Mouse (Mus musculus) heart, embryonic 15.5 days (tissue): ENCODE results near the gene Zbtb2. TPM values are rescaled to one million over a fixed set of nuclear protein-coding genes. Genes with fewer than 3 reads are reported as not detected.

Source experiments
- ATAC-seq: fragments of 200-750 bp; cut with Nextera tagmentation; replicated peaks from 2 replicates; pipeline ENCODE4 v1.8.0; 2017; ENCODE audit warnings: low read depth, moderate TSS enrichment; ENCODE audit not compliant: insufficient number of reproducible peaks, insufficient read depth, low FRiP score
- H3K27ac ChIP-seq: fragments of 300-500 bp; sonication (generic); 2 replicates; pipeline ENCODE4 v1.5.1; 2015; ENCODE audit warnings: mild to moderate bottlenecking, inconsistent platforms
- H3K27me3 ChIP-seq: fragments of 300-500 bp; sonication (generic); 2 replicates; pipeline ENCODE4 v1.6.1; 2015; ENCODE audit warnings: inconsistent platforms
- H3K36me3 ChIP-seq: fragments of 300-500 bp; sonication (generic); 2 replicates; pipeline ENCODE4 v1.6.1; 2015; ENCODE audit warnings: mild to moderate bottlenecking, inconsistent platforms
- H3K4me1 ChIP-seq: fragments of 300-500 bp; sonication (generic); replicated peaks from 2 replicates; pipeline ENCODE4 v1.6.1; 2015; ENCODE audit warnings: inconsistent platforms
- H3K4me2 ChIP-seq: fragments of 300-500 bp; sonication (generic); 2 replicates; pipeline ENCODE4 v1.6.1; 2015; ENCODE audit warnings: inconsistent platforms, mild to moderate bottlenecking, moderate library complexity
- H3K4me3 ChIP-seq: fragments of 300-500 bp; sonication (generic); 2 replicates; pipeline ENCODE4 v1.5.1; 2015; ENCODE audit warnings: mild to moderate bottlenecking, inconsistent platforms
- H3K9ac ChIP-seq: fragments of 300-500 bp; sonication (generic); 2 replicates; pipeline ENCODE4 v1.6.1; 2015; ENCODE audit warnings: mild to moderate bottlenecking, inconsistent platforms
- H3K9me3 ChIP-seq: fragments of 300-500 bp; sonication (generic); replicated peaks from 2 replicates; pipeline ENCODE4 v1.6.1; 2016; ENCODE audit warnings: inconsistent platforms
- WGBS: fragments of 180-500 bp; shearing (Covaris S2); methylation state at CpG from one replicate; pipeline ENCODE4 v1.1.7; 2015; ENCODE audit warnings: mixed read lengths; 5-methylcytosine and 5-hydroxymethylcytosine counted together
- polyA plus RNA-seq: library from polyadenylated mRNA; unstranded; fragments of >200 nt; fragmentation: Nextera tagmentation; extraction: Ambion mirVana; gene quantifications from 2 replicates; pipeline ENCODE4 v1.2.1, GENCODE M21; 2015

The Zbtb2 gene
- polyA plus RNA-seq, 1 experiment from 2014 or later, result 7.8 TPM

- Histone ChIP-seq H3K36me3 (peaks cover 34% of the 10 kb centered on the region), H3K9me3 (no peaks in the 10 kb centered on the region), H3K27me3 (no peaks in the 10 kb centered on the region), H3K4me3 (no peak overlapping the region), H3K9ac (no peak overlapping the region), H3K27ac (no peak overlapping the region), H3K4me1 (no peaks in the 10 kb centered on the region), H3K4me2 (no peak overlapping the region)
- 70% methylated on average over 19 of the region's 19 CpGs for WGBS
- no peak for ATAC-seq
Observed at GRCm38 (mm10) chr10:4355882-4356451, 31.9 kb downstream of the Zbtb2 start.

GRCm38 (mm10) chr10:4354371-4355260 is 33.3 kb downstream of the Zbtb2 start:
- no peaks in the 10 kb centered on the region for H3K4me1 ChIP-seq
- peaks cover 27% of the 10 kb centered on the region for H3K36me3 ChIP-seq
- no peak overlapping the region for H3K27ac ChIP-seq
- H3K4me3 ChIP-seq, result no peak overlapping the region
- H3K4me2 ChIP-seq, result no peak overlapping the region
- 85% methylated on average over 38 of the region's 38 CpGs for WGBS
- H3K9me3 ChIP-seq, result no peaks in the 10 kb centered on the region
- H3K27me3 ChIP-seq, result no peaks in the 10 kb centered on the region
- no peak overlapping the region for H3K9ac ChIP-seq
- ATAC-seq, result no peak

- Histone ChIP-seq H3K9ac (no peak overlapping the region), H3K27ac (no peak overlapping the region), H3K9me3 (no peaks in the 10 kb centered on the region), H3K36me3 (no peaks in the 10 kb centered on the region), H3K4me1 (peaks cover 15% of the 10 kb centered on the region), H3K4me2 (no peak overlapping the region), H3K4me3 (no peak overlapping the region), H3K27me3 (no peaks in the 10 kb centered on the region)
- WGBS, result 93% methylated on average over 14 of the region's 14 CpGs
- no peak for ATAC-seq
Observed at GRCm38 (mm10) chr10:4347591-4347990, 40.3 kb downstream of the Zbtb2 start.

GRCm38 (mm10) chr10:4347136-4347492 is 40.8 kb downstream of the Zbtb2 start:
- ATAC-seq, result peak; percentile 63
- peak overlapping the region; percentile 66 for H3K9ac ChIP-seq

GRCm38 (mm10) chr10:4346489-4347135 is 41.3 kb downstream of the Zbtb2 start:
- ATAC-seq, result peak; percentile 81
- Histone ChIP-seq H3K4me3 (peak overlapping the region; percentile 50), H3K36me3 (no peaks in the 10 kb centered on the region), H3K9me3 (no peaks in the 10 kb centered on the region), H3K27me3 (no peaks in the 10 kb centered on the region), H3K27ac (no peak overlapping the region), H3K9ac (peak overlapping the region; percentile 66), H3K4me1 (peaks cover 15% of the 10 kb centered on the region), H3K4me2 (peak overlapping the region; percentile 80)
- WGBS, result 7% methylated on average over 28 of the region's 28 CpGs

More at GRCm38 (mm10) chr10:4347136-4347492, 40.8 kb downstream of the Zbtb2 start:
- 66% methylated on average over 4 of the region's 4 CpGs for WGBS
- peaks cover 15% of the 10 kb centered on the region for H3K4me1 ChIP-seq
- H3K27me3 ChIP-seq, result no peaks in the 10 kb centered on the region
- H3K4me3 ChIP-seq, result peak overlapping the region; percentile 50
- H3K27ac ChIP-seq, result no peak overlapping the region
- peak overlapping the region; percentile 80 for H3K4me2 ChIP-seq
- no peaks in the 10 kb centered on the region for H3K36me3 ChIP-seq
- no peaks in the 10 kb centered on the region for H3K9me3 ChIP-seq

GRCm38 (mm10) chr10:4341430-4341829 is 46.5 kb downstream of the Zbtb2 start:
- Histone ChIP-seq H3K27me3 (no peaks in the 10 kb centered on the region), H3K4me1 (peaks cover 24% of the 10 kb centered on the region), H3K36me3 (no peaks in the 10 kb centered on the region), H3K9me3 (no peaks in the 10 kb centered on the region), H3K27ac (peak overlapping the region; percentile 24; the same call in 1 of the 2 replicates), H3K9ac (no peak overlapping the region), H3K4me3 (no peak overlapping the region), H3K4me2 (no peak overlapping the region)
- ATAC-seq, result 0 out of 2 replicates have a peak, but pooled peaks have one; percentile 51
- 15% methylated on average over 2 of the region's 2 CpGs for WGBS

GRCm38 (mm10) chr10:4338863-4339461 is 48.9 kb downstream of the Zbtb2 start:
- no peak for ATAC-seq
- 31% methylated on average over 15 of the region's 15 CpGs for WGBS
- H3K9me3 ChIP-seq, result no peaks in the 10 kb centered on the region
- H3K9ac ChIP-seq, result 0 out of 2 replicates have a peak overlapping the region, but pooled peaks have one; percentile 29
- peak overlapping the region; percentile 63 for H3K4me2 ChIP-seq
- peak overlapping the region; percentile 73 for H3K27ac ChIP-seq
- no peaks in the 10 kb centered on the region for H3K36me3 ChIP-seq
- peaks cover 26% of the 10 kb centered on the region for H3K4me1 ChIP-seq
- no peaks in the 10 kb centered on the region for H3K27me3 ChIP-seq
- peak overlapping the region; percentile 36 for H3K4me3 ChIP-seq

GRCm38 (mm10) chr10:4334039-4334683 is 53.7 kb downstream of the Zbtb2 start:
- Histone ChIP-seq H3K4me1 (peaks cover 24% of the 10 kb centered on the region), H3K4me2 (peak overlapping the region; percentile 68), H3K9ac (peak overlapping the region; percentile 53), H3K9me3 (no peaks in the 10 kb centered on the region), H3K27me3 (no peaks in the 10 kb centered on the region), H3K27ac (peak overlapping the region; percentile 68), H3K4me3 (peak overlapping the region; percentile 63), H3K36me3 (no peaks in the 10 kb centered on the region)
- ATAC-seq, result peak; percentile 94
- 6% methylated on average over 27 of the region's 27 CpGs for WGBS

GRCm38 (mm10) chr10:4333319-4333718 is 54.6 kb downstream of the Zbtb2 start:
- H3K27me3 ChIP-seq, result no peaks in the 10 kb centered on the region
- no peaks in the 10 kb centered on the region for H3K36me3 ChIP-seq
- H3K4me1 ChIP-seq, result peaks cover 19% of the 10 kb centered on the region
- H3K4me3 ChIP-seq, result peak overlapping the region; percentile 63
- no peak for ATAC-seq
- H3K9ac ChIP-seq, result no peak overlapping the region
- peak overlapping the region; percentile 68 for H3K4me2 ChIP-seq
- H3K9me3 ChIP-seq, result no peaks in the 10 kb centered on the region
- 16% methylated on average over 8 of the region's 8 CpGs for WGBS
- peak overlapping the region; percentile 68 for H3K27ac ChIP-seq

GRCm38 (mm10) chr10:4332228-4332979 is 55.5 kb downstream of the Zbtb2 start:
- WGBS, result 57% methylated on average over 7 of the region's 7 CpGs
- Histone ChIP-seq H3K9me3 (no peaks in the 10 kb centered on the region), H3K4me1 (peaks cover 19% of the 10 kb centered on the region), H3K4me3 (no peak overlapping the region), H3K4me2 (no peak overlapping the region), H3K9ac (no peak overlapping the region), H3K27ac (no peak overlapping the region), H3K27me3 (no peaks in the 10 kb centered on the region), H3K36me3 (no peaks in the 10 kb centered on the region)
- ATAC-seq, result no peak
